Mouse (Mus musculus) gastrocnemius, postnatal 14 days (tissue): ENCODE data around the gene Med13l. TPM values are rescaled to one million over a fixed set of nuclear protein-coding genes. Genes with fewer than 3 reads are reported as not detected.

Experiments used
- DNase-seq: peaks from one replicate; pipeline ENCODE4 v3.0.0; 2021; ENCODE audit warnings: mixed read lengths
- intact Hi-C: fragments of 180-260 bp; cut with DNase I; formaldehyde crosslinking; loops from one replicate; pipeline ENCODE4 v1.15.1; 2025; ENCODE audit warnings: low total_unique reads
- total RNA-seq, 2 experiments: library from RNA; stranded (reverse); gene quantifications; 2 replicates each; pipeline ENCODE4 v1.2.3; 2021

Med13l gene
- total RNA-seq, 2 experiments from 2014 or later = 22.0 to 24.1 TPM

- intact Hi-C loops = no loop called here
- DNase-seq = no peak
Observed at GRCm38 (mm10) chr5:118802036-118802435, 241.6 kb downstream of the Med13l start.

- DNase-seq = no peak
- intact Hi-C loops = loop anchor here (5.0 kb wide), 1 partner anchor 1517 kb away; no protein-coding TSS in a partner anchor
Observed at GRCm38 (mm10) chr5:118808946-118809345, 248.5 kb downstream of the Med13l start.

GRCm38 (mm10) chr5:118809588-118809987 is 249.1 kb downstream of the Med13l start:
- DNase-seq = no peak
- intact Hi-C loops = loop anchor here (5.0 kb wide), 1 partner anchor 1517 kb away; no protein-coding TSS in a partner anchor

GRCm38 (mm10) chr5:118811690-118812089 is 251.2 kb downstream of the Med13l start:
- intact Hi-C loops = no loop called here
- DNase-seq = no peak

GRCm38 (mm10) chr5:118812421-118812820 is 251.9 kb downstream of the Med13l start:
- DNase-seq = peak; percentile 77
- intact Hi-C loops = no loop called here

GRCm38 (mm10) chr5:118812947-118813401 is 252.5 kb downstream of the Med13l start:
- peak; percentile 66 for DNase-seq
- intact Hi-C loops = no loop called here

- intact Hi-C loops = loop anchor here (2.0 kb wide), 1 partner anchor 33 kb away; no protein-coding TSS in a partner anchor
- DNase-seq = peak; percentile 70
Observed at GRCm38 (mm10) chr5:118814052-118814451, 253.6 kb downstream of the Med13l start.
